Comparison of ENCODE assay signal across 14 mouse cellular contexts in genomic region chr13:94155657-94156429, GRCm38 (mm10).
DNase-seq lines count a peak whose midpoint lies in the region; ATAC-seq and TF ChIP-seq lines count a peak whose summit lies in the region.
"Had no signal": no experiment of that assay in that cellular context is flagged by ENCODE, and none has a peak within 500 bp of the region (broad histone marks: within the 10 kb centered on the region; RNA-seq: fewer than 3 reads in every experiment).

No protein-coding gene starts in this region.

- no peaks in the 10 kb centered on the region for H3K27me3 ChIP-seq in neural tube, embryonic 13.5 days
- no peaks in the 10 kb centered on the region for H3K27me3 ChIP-seq in neural tube, embryonic 14.5 days (ENCODE audit: control insufficient read depth, insufficient read depth, low read length)
- H3K27me3 ChIP-seq in forebrain, embryonic 16.5 days (replicated peaks; ENCODE audit: control insufficient read depth, insufficient read depth, low read length) = no peaks in the 10 kb centered on the region
- H3K27me3 ChIP-seq: heart, embryonic 12.5 days had no signal

- no peaks in the 10 kb centered on the region for H3K9me3 ChIP-seq in neural tube, embryonic 13.5 days
- no peaks in the 10 kb centered on the region for H3K9me3 ChIP-seq in neural tube, embryonic 14.5 days (ENCODE audit: control insufficient read depth, low read length)
- no peaks in the 10 kb centered on the region for H3K9me3 ChIP-seq in forebrain, embryonic 16.5 days (ENCODE audit: control insufficient read depth, low read length)
- H3K9me3 ChIP-seq: heart, embryonic 12.5 days had no signal

- no peaks in the 10 kb centered on the region for H3K36me3 ChIP-seq in neural tube, embryonic 13.5 days
- no peaks in the 10 kb centered on the region for H3K36me3 ChIP-seq in neural tube, embryonic 14.5 days (ENCODE audit: control insufficient read depth, insufficient read depth, low read length)
- H3K36me3 ChIP-seq in forebrain, embryonic 16.5 days (ENCODE audit: control insufficient read depth, insufficient read depth) = no peaks in the 10 kb centered on the region
- H3K36me3 ChIP-seq: heart, embryonic 12.5 days had no signal

- H3K9ac ChIP-seq in neural tube, embryonic 13.5 days = no peak overlapping the region
- no peak overlapping the region for H3K9ac ChIP-seq in neural tube, embryonic 14.5 days (replicated peaks; ENCODE audit: low read depth, low read length)
- no peak overlapping the region for H3K9ac ChIP-seq in forebrain, embryonic 16.5 days (replicated peaks; ENCODE audit: low read depth, low read length)
- H3K9ac ChIP-seq: heart, embryonic 12.5 days; liver, postnatal 0 days had no signal

- no peak overlapping the region for H3K27ac ChIP-seq in neural tube, embryonic 13.5 days (replicated peaks)
- H3K27ac ChIP-seq in gastrocnemius, adult 2 months = no peak overlapping the region
- no peak overlapping the region for H3K27ac ChIP-seq in neural tube, embryonic 14.5 days (ENCODE audit: low read depth, low read length)
- no peak overlapping the region for H3K27ac ChIP-seq in forebrain, embryonic 16.5 days (ENCODE audit: low read length)
- H3K27ac ChIP-seq: left cerebral cortex, adult 2 months had no signal

- TF ChIP-seq CTCF in gastrocnemius, adult 2 months (IDR thresholded peaks at IDR 0.05) = no peak

- H3K4me2 ChIP-seq in neural tube, embryonic 13.5 days = no peak overlapping the region
- no peak overlapping the region for H3K4me2 ChIP-seq in neural tube, embryonic 14.5 days (ENCODE audit: low read depth, low read length)
- H3K4me2 ChIP-seq in forebrain, embryonic 16.5 days (ENCODE audit: low read length) = no peak overlapping the region
- H3K4me2 ChIP-seq: heart, embryonic 12.5 days had no signal

- peak; percentile 71; the same call in 1 of the 2 replicates for ATAC-seq in neural tube, embryonic 13.5 days (ENCODE audit: low read depth)
- peak; percentile 77 for ATAC-seq in neural tube, embryonic 14.5 days (ENCODE audit: low read depth)
- no peak for ATAC-seq in megakaryocyte progenitor cell, adult 5-6 weeks (replicated peaks; ENCODE audit: poor library complexity)
- no peak for ATAC-seq in forebrain, embryonic 16.5 days
- ATAC-seq: activated CD4-positive, CD25-positive, alpha-beta regulatory T cell, adult 4 months; liver, postnatal 0 days had no signal

- no peak overlapping the region for H3K4me3 ChIP-seq in neural tube, embryonic 13.5 days
- no peak overlapping the region for H3K4me3 ChIP-seq in gastrocnemius, adult 2 months
- H3K4me3 ChIP-seq in neural tube, embryonic 14.5 days (ENCODE audit: low read depth, low read length) = no peak overlapping the region
- H3K4me3 ChIP-seq in forebrain, embryonic 16.5 days (replicated peaks; ENCODE audit: low read length) = no peak overlapping the region
- H3K4me3 ChIP-seq: heart, embryonic 12.5 days; left cerebral cortex, adult 2 months had no signal

- intact Hi-C loops in gastrocnemius, adult 2 months (cut with DNase I) = no loop called here

- peaks cover 11% of the 10 kb centered on the region; the same call in 1 of the 2 replicates for H3K4me1 ChIP-seq in neural tube, embryonic 13.5 days (replicated peaks)
- no peaks in the 10 kb centered on the region for H3K4me1 ChIP-seq in neural tube, embryonic 14.5 days (ENCODE audit: control insufficient read depth, insufficient read depth, low read length)
- 0 out of 2 replicates have a peak, but pooled peaks cover 2% of the 10 kb centered on the region for H3K4me1 ChIP-seq in forebrain, embryonic 16.5 days (replicated peaks; ENCODE audit: control insufficient read depth, insufficient read depth, low read length)

- peak; percentile 50 for DNase-seq in gastrocnemius, adult 18-20 months (ENCODE audit: low spot score)
- no peak for DNase-seq in gastrocnemius, adult 8-10 months (ENCODE audit: low spot score in 2 of 2)
- DNase-seq in neural tube, embryonic 10.5 days (ENCODE audit: extremely low spot score, low spot score) = no peak
- peak; percentile 76 for DNase-seq in gastrocnemius, adult 2 months
- DNase-seq: cerebellum, adult 2 months; kidney, adult 2 months; liver, postnatal 0 days had no signal

- 55% methylated on average over 9 of the region's 9 CpGs for WGBS in neural tube, embryonic 13.5 days
- WGBS in neural tube, embryonic 14.5 days = 53% methylated on average over 9 of the region's 9 CpGs
- WGBS in forebrain, embryonic 16.5 days = 43% methylated on average over 9 of the region's 9 CpGs

Comparison
In these comparisons a context has a peak if more than half of its experiments do, and no peak if none do; other contexts are left out.
1. DNase-seq: peak in gastrocnemius, adult 18-20 months (single experiment) and gastrocnemius, adult 2 months (single experiment); none in gastrocnemius, adult 8-10 months (0 of 2) and neural tube, embryonic 10.5 days (single experiment).
2. ATAC-seq: peak in neural tube, embryonic 13.5 days (single experiment) and neural tube, embryonic 14.5 days (single experiment); none in megakaryocyte progenitor cell, adult 5-6 weeks (single experiment) and forebrain, embryonic 16.5 days (single experiment).